Mouse (Mus musculus): ENCODE data around the gene Cacna1d. TPM values are rescaled to one million over a fixed set of nuclear protein-coding genes. Genes with fewer than 3 reads are reported as not detected.

Gene Cacna1d
- polyA plus RNA-seq, 1 experiment from 2014 or later, result 5.6 TPM

DNA sequence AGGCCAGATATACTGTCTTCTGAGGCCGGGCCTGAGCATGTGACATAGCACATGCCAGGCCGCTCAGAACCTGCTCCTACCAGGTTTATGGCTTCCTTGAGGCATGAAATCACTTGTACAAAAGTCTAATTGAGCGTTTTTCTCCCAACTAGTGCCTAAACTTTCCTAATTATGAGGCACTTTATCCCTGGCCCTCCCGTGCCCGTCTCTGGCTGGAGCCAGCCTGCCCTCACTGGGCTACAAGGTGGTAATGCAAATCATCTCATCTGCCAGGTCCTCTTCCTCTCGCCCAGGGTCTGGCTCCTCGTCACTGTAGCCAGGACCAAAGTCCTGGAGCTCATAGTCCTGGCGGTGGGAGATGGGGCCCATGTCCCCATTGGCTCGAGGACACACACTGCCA is 449.4 kb downstream of the Cacna1d start:
- Histone ChIP-seq H3K4me3 (replicated peaks) (no peak overlapping the region), H3K27ac (no peak overlapping the region), H3K27me3 (no peaks in the 10 kb centered on the region), H3K9me3 (no peaks in the 10 kb centered on the region), H3K36me3 (0 out of 2 replicates have a peak, but pooled peaks cover 12% of the 10 kb centered on the region), H3K9ac (replicated peaks) (no peak overlapping the region), H3K4me2 (replicated peaks) (no peak overlapping the region), H3K4me1 (replicated peaks) (no peaks in the 10 kb centered on the region)
- no peak for ATAC-seq
- WGBS, result 86% methylated on average over 9 of the region's 9 CpGs

DNA sequence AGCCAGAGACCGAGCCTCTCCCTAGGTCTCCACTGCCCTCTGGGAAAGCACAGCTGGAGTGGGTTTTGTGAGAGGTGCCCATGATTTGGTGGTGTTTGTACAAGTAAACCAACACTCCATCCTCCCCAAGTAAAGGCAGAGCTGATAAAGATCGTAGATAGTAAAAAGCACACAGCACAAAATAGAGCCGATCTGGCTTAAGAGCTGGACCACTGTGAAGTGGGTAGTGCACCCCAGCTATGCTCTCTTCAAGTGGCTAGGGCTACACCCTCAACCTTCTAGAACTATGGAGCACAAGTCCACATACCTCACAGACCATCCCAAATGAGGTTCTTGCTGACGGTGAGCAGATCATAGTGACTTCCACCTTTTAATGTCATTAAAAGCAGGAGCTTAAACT is 451.8 kb downstream of the Cacna1d start:
- Histone ChIP-seq H3K9ac (replicated peaks) (no peak overlapping the region), H3K36me3 (0 out of 2 replicates have a peak, but pooled peaks cover 12% of the 10 kb centered on the region), H3K4me2 (replicated peaks) (no peak overlapping the region), H3K27me3 (no peaks in the 10 kb centered on the region), H3K4me3 (replicated peaks) (no peak overlapping the region), H3K27ac (no peak overlapping the region), H3K4me1 (replicated peaks) (no peaks in the 10 kb centered on the region), H3K9me3 (no peaks in the 10 kb centered on the region)
- no peak for ATAC-seq
- 73% methylated on average over 4 of the region's 4 CpGs for WGBS

- Histone ChIP-seq H3K4me3 (replicated peaks) (no peak overlapping the region), H3K36me3 (0 out of 2 replicates have a peak, but pooled peaks cover 12% of the 10 kb centered on the region), H3K27me3 (no peaks in the 10 kb centered on the region), H3K9ac (replicated peaks) (no peak overlapping the region), H3K27ac (no peak overlapping the region), H3K4me1 (replicated peaks) (no peaks in the 10 kb centered on the region), H3K9me3 (no peaks in the 10 kb centered on the region), H3K4me2 (replicated peaks) (no peak overlapping the region)
- ATAC-seq, result no peak
- 91% methylated on average over 18 of the region's 18 CpGs for WGBS
Observed at GRCm38 (mm10) chr14:30038431-30038830, 452.8 kb downstream of the Cacna1d start.

- no peak overlapping the region for H3K4me3 ChIP-seq (replicated peaks)
- no peak for ATAC-seq
Observed at GRCm38 (mm10) chr14:30033405-30033804, 457.9 kb downstream of the Cacna1d start.

GRCm38 (mm10) chr14:30027378-30027777 is 463.9 kb downstream of the Cacna1d start:
- H3K4me2 ChIP-seq (replicated peaks), result no peak overlapping the region
- ATAC-seq, result no peak
- H3K4me3 ChIP-seq (replicated peaks), result no peak overlapping the region
- H3K27ac ChIP-seq, result no peak overlapping the region
- no peaks in the 10 kb centered on the region for H3K9me3 ChIP-seq
- H3K9ac ChIP-seq (replicated peaks), result no peak overlapping the region
- no peaks in the 10 kb centered on the region for H3K36me3 ChIP-seq
- 40% methylated on average over 2 of the region's 2 CpGs for WGBS
- no peaks in the 10 kb centered on the region for H3K4me1 ChIP-seq (replicated peaks)
- no peaks in the 10 kb centered on the region for H3K27me3 ChIP-seq

More at GRCm38 (mm10) chr14:30033405-30033804, 457.9 kb downstream of the Cacna1d start:
- no peaks in the 10 kb centered on the region for H3K27me3 ChIP-seq
- WGBS, result 74% methylated on average over 8 of the region's 8 CpGs
- no peaks in the 10 kb centered on the region for H3K9me3 ChIP-seq
- H3K36me3 ChIP-seq, result no peaks in the 10 kb centered on the region
- H3K9ac ChIP-seq (replicated peaks), result no peak overlapping the region
- H3K4me1 ChIP-seq (replicated peaks), result no peaks in the 10 kb centered on the region
- H3K27ac ChIP-seq, result no peak overlapping the region
- H3K4me2 ChIP-seq (replicated peaks), result no peak overlapping the region

GRCm38 (mm10) chr14:30024387-30024786 is 466.9 kb downstream of the Cacna1d start:
- no peaks in the 10 kb centered on the region for H3K4me1 ChIP-seq (replicated peaks)
- H3K4me2 ChIP-seq (replicated peaks), result no peak overlapping the region
- no peak overlapping the region for H3K9ac ChIP-seq (replicated peaks)
- WGBS, result 67% methylated on average over 7 of the region's 7 CpGs
- H3K27ac ChIP-seq, result no peak overlapping the region
- H3K36me3 ChIP-seq, result no peaks in the 10 kb centered on the region
- H3K4me3 ChIP-seq (replicated peaks), result no peak overlapping the region
- H3K9me3 ChIP-seq, result no peaks in the 10 kb centered on the region
- no peak for ATAC-seq
- H3K27me3 ChIP-seq, result no peaks in the 10 kb centered on the region

- H3K4me3 ChIP-seq (replicated peaks), result no peak overlapping the region
- H3K4me2 ChIP-seq (replicated peaks), result no peak overlapping the region
- ATAC-seq, result no peak
- H3K27me3 ChIP-seq, result no peaks in the 10 kb centered on the region
- no peaks in the 10 kb centered on the region for H3K4me1 ChIP-seq (replicated peaks)
- WGBS, result 94% methylated on average over 6 of the region's 6 CpGs
- H3K36me3 ChIP-seq, result no peaks in the 10 kb centered on the region
- no peak overlapping the region for H3K27ac ChIP-seq
- no peaks in the 10 kb centered on the region for H3K9me3 ChIP-seq
- no peak overlapping the region for H3K9ac ChIP-seq (replicated peaks)
Observed at GRCm38 (mm10) chr14:30022471-30022870, 468.8 kb downstream of the Cacna1d start.

DNA sequence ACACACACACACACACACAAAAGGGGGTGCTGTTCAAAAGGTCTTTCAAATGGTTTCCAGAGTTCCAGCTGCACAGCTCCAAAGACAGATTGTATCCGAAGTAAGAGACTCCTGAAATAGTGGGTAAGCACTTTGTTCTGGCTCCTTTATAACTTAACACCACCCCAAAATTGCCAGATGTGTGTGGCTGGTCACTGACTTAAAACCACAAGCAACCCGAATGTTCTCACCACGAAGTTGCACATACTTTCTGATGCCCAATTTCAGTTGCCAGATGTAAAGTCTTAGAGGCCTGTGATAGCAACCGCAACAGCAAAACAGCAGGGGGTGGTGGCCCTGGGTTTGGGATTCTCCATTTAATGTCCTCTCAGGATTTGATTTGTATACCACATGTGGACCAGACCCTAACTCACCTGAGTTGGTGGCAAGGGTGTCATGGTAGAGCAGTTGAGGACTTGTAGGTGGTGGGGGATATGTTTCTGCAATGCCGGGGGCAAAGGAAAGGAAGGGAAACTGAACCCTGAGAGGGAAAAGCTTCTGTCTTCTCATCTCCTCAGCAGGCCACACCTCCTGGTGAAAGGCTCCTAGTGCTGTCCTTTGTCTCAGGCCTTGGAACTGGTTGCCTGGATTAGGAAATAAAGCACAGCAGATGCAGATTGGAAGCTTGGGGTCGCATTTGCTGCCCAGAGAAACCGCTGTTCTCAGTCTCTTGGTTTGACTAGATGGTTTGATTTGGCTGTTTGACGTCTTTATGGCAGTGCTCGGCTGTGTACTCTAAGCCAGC is 471.3 kb downstream of the Cacna1d start:
- H3K4me2 ChIP-seq (replicated peaks), result no peak overlapping the region
- ATAC-seq, result no peak
- H3K4me3 ChIP-seq (replicated peaks), result no peak overlapping the region
- H3K9ac ChIP-seq (replicated peaks), result no peak overlapping the region
- no peaks in the 10 kb centered on the region for H3K4me1 ChIP-seq (replicated peaks)
- WGBS, result 44% methylated on average over 9 of the region's 9 CpGs
- no peaks in the 10 kb centered on the region for H3K36me3 ChIP-seq
- H3K27me3 ChIP-seq, result no peaks in the 10 kb centered on the region
- H3K9me3 ChIP-seq, result no peaks in the 10 kb centered on the region
- no peak overlapping the region for H3K27ac ChIP-seq

- Histone ChIP-seq H3K4me1 (replicated peaks) (no peaks in the 10 kb centered on the region), H3K4me2 (replicated peaks) (no peak overlapping the region), H3K9ac (replicated peaks) (no peak overlapping the region), H3K27ac (no peak overlapping the region), H3K4me3 (replicated peaks) (no peak overlapping the region), H3K27me3 (no peaks in the 10 kb centered on the region), H3K36me3 (no peaks in the 10 kb centered on the region), H3K9me3 (no peaks in the 10 kb centered on the region)
- 93% methylated on average over 8 of the region's 8 CpGs for WGBS
- ATAC-seq, result no peak
Observed at GRCm38 (mm10) chr14:30019375-30019774, 471.9 kb downstream of the Cacna1d start.

DNA sequence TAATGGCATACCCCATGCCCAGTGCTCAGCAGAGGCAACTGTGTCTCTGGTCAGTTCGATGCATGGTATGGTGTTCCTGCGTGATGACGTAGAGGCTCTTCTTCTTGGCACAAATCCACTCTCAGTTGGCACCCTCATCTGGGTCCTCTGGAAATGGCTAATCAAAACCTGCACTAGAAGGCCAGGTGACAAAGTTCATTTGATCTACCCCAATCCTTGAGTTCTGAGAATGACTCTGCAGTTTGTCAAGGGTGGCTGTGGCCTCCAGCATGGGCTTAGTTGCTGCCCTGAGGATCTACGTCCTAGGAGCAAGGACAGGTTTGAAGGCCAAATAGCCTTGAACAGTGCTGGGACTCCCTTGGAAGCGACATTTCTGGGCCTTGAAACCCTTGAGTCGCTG is 472.4 kb downstream of the Cacna1d start:
- no peaks in the 10 kb centered on the region for H3K27me3 ChIP-seq
- H3K36me3 ChIP-seq, result no peaks in the 10 kb centered on the region
- H3K4me1 ChIP-seq (replicated peaks), result no peaks in the 10 kb centered on the region
- no peaks in the 10 kb centered on the region for H3K9me3 ChIP-seq
- no peak overlapping the region for H3K4me3 ChIP-seq (replicated peaks)
- ATAC-seq, result no peak
- 96% methylated on average over 6 of the region's 6 CpGs for WGBS
- H3K4me2 ChIP-seq (replicated peaks), result no peak overlapping the region
- no peak overlapping the region for H3K9ac ChIP-seq (replicated peaks)
- no peak overlapping the region for H3K27ac ChIP-seq

- WGBS, result 97% methylated on average over 4 of the region's 4 CpGs
- H3K4me3 ChIP-seq (replicated peaks), result no peak overlapping the region
- H3K4me1 ChIP-seq (replicated peaks), result no peaks in the 10 kb centered on the region
- no peak for ATAC-seq
- H3K9ac ChIP-seq (replicated peaks), result no peak overlapping the region
- no peaks in the 10 kb centered on the region for H3K9me3 ChIP-seq
- H3K36me3 ChIP-seq, result no peaks in the 10 kb centered on the region
- H3K27me3 ChIP-seq, result no peaks in the 10 kb centered on the region
- no peak overlapping the region for H3K4me2 ChIP-seq (replicated peaks)
- H3K27ac ChIP-seq, result no peak overlapping the region
Observed at GRCm38 (mm10) chr14:30018463-30018801, 472.8 kb downstream of the Cacna1d start.

- ATAC-seq, result no peak
- Histone ChIP-seq H3K27me3 (no peaks in the 10 kb centered on the region), H3K4me1 (replicated peaks) (no peaks in the 10 kb centered on the region), H3K4me3 (replicated peaks) (no peak overlapping the region), H3K4me2 (replicated peaks) (no peak overlapping the region), H3K27ac (no peak overlapping the region), H3K9me3 (no peaks in the 10 kb centered on the region), H3K36me3 (no peaks in the 10 kb centered on the region), H3K9ac (replicated peaks) (no peak overlapping the region)
- 88% methylated on average over 8 of the region's 8 CpGs for WGBS
Observed at GRCm38 (mm10) chr14:30017794-30018462, 473.3 kb downstream of the Cacna1d start.

All from midbrain, embryonic 13.5 days (tissue).